Mouse (Mus musculus) c-Kit-positive CD71-positive TER-119-positive erythroid progenitor cells, embryonic 14.5 days (primary cell): Measurements from ENCODE around the gene Tagap.
"Not testable (repeated sequence)": the region's sequence is repeated elsewhere in the genome, so short reads cannot be mapped to it uniquely, and the experiment has no call there.

Source experiments
- DNase-seq: peaks from one replicate; pipeline ENCODE4 v3.0.0-alpha.2; 2013; ENCODE audit warnings: low spot score

The Tagap gene

DNA sequence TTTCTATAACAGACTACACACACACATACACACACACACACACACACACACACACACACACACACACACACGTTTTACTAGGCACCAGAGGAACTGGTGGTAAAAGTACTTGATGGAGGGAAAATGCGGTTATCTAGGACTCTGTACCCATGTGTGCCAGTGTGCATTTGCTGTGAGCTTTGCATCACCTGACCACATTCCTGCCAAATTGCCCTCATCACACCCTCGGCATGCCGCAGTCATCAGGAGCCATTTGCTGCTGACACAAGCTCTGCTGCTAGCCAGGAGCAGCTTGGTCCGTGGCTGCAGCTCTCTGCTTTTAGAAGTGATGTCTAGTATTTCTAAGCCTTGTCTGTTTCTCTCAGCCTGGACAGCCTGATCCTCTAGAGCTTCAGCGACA, 44.0 kb downstream of the Tagap start:
- DNase-seq = not testable (repeated sequence)

DNA sequence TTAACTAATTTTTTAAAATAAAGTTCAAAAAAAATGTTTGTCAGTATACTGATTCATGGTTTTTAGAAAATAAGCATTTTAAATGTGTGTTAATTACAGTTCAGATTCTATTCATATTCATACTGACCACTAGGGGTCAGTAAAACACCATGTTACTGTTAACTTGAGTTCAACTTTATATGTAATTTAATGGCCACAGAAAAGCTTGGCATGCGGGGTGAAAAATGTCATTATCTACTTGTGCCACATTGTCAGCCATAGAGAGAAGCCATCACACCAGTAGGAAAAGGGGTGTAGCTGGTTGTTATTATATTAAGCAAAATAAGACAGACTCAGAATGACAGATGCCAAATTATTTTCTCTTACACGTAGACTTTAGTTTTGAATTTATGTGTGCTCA, 57.7 kb downstream of the Tagap start:
- not testable (repeated sequence) for DNase-seq
